Mouse (Mus musculus): ENCODE results near the gene Itpk1. TPM values are rescaled to one million over a fixed set of nuclear protein-coding genes. Genes with fewer than 3 reads are reported as not detected.

Itpk1 gene
- polyA plus RNA-seq, 1 experiment from 2014 or later, result 20.7 TPM

DNA sequence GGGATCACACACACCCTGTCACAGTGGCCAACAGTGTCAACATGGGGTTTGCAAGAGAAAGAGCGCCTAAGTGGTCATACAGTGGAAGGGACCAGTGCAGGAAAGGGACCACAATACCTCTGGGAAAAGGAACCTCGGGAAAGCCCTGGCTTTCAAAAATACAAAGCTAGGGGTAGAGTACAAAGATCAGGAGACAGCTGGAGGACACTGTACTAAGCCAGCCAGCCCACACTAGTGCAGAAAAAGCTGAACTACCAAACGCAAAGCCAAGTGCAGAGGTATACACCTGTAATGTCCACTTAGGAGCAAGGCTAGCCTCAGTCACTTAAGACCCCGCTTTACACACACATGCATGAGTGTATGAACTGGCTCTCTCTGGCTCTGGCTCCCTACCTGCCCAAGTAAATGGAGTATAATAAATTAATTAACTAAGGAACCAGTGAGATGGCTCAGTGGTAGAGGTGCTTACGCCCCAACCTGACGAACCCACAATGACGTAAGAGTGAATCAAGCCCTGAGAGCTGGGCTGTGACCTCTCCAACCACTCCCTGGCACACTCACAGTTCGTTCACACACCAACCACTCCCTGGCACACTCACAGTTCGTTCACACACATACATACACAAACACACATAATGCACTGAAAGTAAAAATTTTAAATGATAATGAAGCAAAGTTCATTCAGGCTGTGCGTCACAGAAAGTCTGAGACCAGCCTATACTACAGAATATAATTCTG lies 39.1 kb downstream of the Itpk1 start:
- H3K4me1 ChIP-seq (replicated peaks), result peaks cover 10% of the 10 kb centered on the region
- H3K36me3 ChIP-seq, result no peaks in the 10 kb centered on the region
- H3K27ac ChIP-seq, result no peak overlapping the region
- no peak overlapping the region for H3K4me3 ChIP-seq (replicated peaks)
- ATAC-seq, result no peak
- H3K4me2 ChIP-seq (replicated peaks), result no peak overlapping the region
- no peaks in the 10 kb centered on the region for H3K9me3 ChIP-seq
- 92% methylated on average over 10 of the region's 10 CpGs for WGBS
- H3K27me3 ChIP-seq, result no peaks in the 10 kb centered on the region
- H3K9ac ChIP-seq (replicated peaks), result no peak overlapping the region

DNA sequence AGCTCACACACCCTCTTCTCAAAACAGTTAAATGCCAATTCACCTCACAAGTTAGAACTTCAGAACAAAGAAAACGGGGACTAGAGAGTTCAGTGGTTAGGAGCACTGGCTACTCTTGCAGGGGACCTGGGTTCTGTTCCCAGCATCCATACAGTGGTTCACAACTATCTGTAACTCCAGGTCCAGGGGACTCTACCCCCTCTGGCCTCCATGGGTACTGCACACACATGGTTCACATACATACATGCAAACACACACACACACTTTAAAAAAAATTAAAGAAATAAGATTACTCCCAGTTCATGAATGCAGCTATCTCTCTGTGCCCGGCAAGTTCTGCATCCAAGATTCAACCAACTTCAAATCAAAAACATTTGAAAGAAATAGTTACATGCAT lies 40.7 kb downstream of the Itpk1 start:
- Histone ChIP-seq H3K4me2 (replicated peaks) (no peak overlapping the region), H3K27me3 (no peaks in the 10 kb centered on the region), H3K4me1 (replicated peaks) (peaks cover 6% of the 10 kb centered on the region; the same call in 1 of the 2 replicates), H3K27ac (no peak overlapping the region), H3K4me3 (replicated peaks) (no peak overlapping the region), H3K9ac (replicated peaks) (no peak overlapping the region), H3K9me3 (no peaks in the 10 kb centered on the region), H3K36me3 (no peaks in the 10 kb centered on the region)
- ATAC-seq, result no peak
- 96% methylated on average over 2 of the region's 2 CpGs for WGBS

DNA sequence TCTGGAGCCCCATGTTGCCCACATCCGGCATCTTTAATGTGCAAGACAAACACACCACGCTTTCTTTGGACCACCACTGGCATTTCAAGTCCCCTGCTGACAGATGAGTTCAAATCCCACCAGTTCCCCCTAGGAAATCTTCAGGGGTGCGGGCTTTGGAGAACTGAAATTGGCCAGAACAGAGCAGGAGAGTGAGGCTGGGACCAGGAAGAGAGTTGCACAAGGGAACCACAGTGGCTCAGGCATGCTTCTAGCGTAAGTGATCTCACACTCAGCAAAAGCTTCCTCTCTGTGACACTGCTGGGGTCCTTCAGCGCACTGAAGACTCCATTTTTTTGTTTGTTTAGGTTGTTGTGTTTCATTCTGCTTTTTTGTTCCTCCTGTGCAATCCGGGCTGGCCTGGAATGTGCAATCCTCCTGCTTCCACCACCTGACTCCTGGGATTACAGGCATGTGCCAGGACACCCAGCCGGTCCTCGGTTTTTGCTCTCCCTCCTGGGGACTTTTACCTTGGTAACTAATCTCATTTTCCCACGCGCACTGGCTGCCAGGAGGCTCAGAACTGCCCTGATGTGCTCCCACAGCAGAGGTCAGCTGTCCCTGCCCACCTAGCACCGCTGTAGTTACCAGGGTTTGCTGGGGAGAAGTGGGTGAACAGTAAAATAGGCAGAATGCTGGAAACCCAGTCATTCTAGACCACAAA lies 41.2 kb downstream of the Itpk1 start:
- 81% methylated on average over 11 of the region's 11 CpGs for WGBS
- no peaks in the 10 kb centered on the region for H3K9me3 ChIP-seq
- no peaks in the 10 kb centered on the region for H3K36me3 ChIP-seq
- ATAC-seq, result no peak
- H3K9ac ChIP-seq (replicated peaks), result no peak overlapping the region
- no peaks in the 10 kb centered on the region for H3K27me3 ChIP-seq
- no peak overlapping the region for H3K4me3 ChIP-seq (replicated peaks)
- H3K4me2 ChIP-seq (replicated peaks), result no peak overlapping the region
- H3K4me1 ChIP-seq (replicated peaks), result peaks cover 6% of the 10 kb centered on the region; the same call in 1 of the 2 replicates
- no peak overlapping the region for H3K27ac ChIP-seq

DNA sequence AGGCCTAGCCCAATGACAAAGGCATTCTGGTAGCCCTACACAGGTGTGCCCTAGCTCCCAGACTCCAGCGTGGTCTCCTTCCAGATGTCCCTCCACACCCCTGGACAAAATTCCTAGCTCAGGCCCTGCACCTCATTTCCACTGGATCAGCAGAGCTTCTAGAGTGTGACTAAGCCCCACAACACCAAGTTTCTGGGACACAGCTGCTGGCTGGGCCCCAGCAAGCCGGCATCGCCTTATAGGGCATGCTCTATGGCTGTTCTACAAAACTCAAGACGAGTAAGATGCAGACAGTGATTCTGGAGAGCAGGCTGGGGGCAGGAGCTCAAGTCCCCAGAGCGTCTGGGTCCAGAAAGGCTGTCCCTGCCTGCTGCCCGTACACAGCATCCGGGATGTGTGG lies 43.0 kb downstream of the Itpk1 start:
- no peak overlapping the region for H3K4me2 ChIP-seq (replicated peaks)
- H3K36me3 ChIP-seq, result no peaks in the 10 kb centered on the region
- no peak overlapping the region for H3K27ac ChIP-seq
- no peak for ATAC-seq
- peaks cover 11% of the 10 kb centered on the region; the same call in 1 of the 2 replicates for H3K4me1 ChIP-seq (replicated peaks)
- no peaks in the 10 kb centered on the region for H3K9me3 ChIP-seq
- no peak overlapping the region for H3K9ac ChIP-seq (replicated peaks)
- WGBS, result 83% methylated on average over 7 of the region's 7 CpGs
- no peak overlapping the region for H3K4me3 ChIP-seq (replicated peaks)
- H3K27me3 ChIP-seq, result no peaks in the 10 kb centered on the region

DNA sequence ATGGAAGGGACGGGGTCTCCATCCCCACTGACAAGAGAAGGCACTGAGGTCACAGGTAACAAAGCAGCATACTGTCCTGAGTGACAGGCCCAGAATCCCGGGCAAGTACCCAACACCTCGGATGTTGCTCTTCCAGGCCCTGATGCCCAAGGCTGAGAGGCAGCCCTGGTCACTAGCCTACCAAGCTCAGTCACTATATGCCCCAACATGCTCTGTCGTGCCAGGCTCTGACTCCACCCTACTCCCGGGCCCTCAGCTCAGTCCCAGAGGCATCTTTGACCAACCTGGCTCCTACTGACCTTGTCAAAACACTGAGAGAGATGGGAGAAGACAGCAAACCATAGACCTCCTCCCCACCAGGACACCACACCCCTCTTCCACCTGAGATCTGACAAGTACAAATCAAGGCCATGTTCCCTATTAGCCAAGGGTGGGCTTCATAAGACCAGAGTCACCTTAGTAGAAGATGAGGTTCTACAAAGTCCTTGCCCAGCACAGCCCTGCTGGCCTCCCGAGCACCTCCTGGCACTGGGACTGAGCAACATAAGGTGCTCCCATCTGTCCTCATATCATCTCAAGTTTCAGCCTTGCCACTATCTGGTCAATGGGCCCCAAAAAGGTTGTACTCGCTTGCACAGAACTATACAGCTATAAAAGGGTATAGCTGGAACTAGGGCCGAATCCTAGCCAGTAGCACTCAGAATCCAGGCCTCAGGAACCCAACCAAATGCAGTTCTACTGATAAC lies 43.7 kb downstream of the Itpk1 start:
- peaks cover 16% of the 10 kb centered on the region; the same call in 1 of the 2 replicates for H3K4me1 ChIP-seq (replicated peaks)
- no peaks in the 10 kb centered on the region for H3K9me3 ChIP-seq
- no peaks in the 10 kb centered on the region for H3K36me3 ChIP-seq
- no peak overlapping the region for H3K9ac ChIP-seq (replicated peaks)
- H3K27ac ChIP-seq, result no peak overlapping the region
- no peak overlapping the region for H3K4me2 ChIP-seq (replicated peaks)
- no peaks in the 10 kb centered on the region for H3K27me3 ChIP-seq
- no peak overlapping the region for H3K4me3 ChIP-seq (replicated peaks)
- WGBS, result 93% methylated on average over 8 of the region's 8 CpGs
- ATAC-seq, result no peak

DNA sequence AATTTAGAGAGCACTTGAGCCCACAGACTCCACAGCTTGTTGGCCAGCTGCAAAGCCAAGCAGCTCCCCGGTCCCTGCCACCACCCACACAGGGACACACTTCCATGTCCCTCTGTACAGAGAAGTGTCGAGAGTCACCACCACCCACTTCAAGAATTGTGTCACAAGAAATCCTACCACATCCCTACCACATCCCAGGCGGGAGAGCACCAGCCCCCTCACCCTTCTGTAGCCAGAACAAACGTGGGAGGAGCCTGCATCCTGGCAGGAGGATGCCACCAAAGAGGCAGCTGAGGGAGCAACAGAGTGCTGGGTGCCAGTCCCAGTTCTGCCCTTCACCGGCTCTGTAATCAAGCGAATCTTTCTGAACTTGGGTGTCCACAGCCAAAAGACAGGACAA lies 51.7 kb downstream of the Itpk1 start:
- Histone ChIP-seq H3K27me3 (no peaks in the 10 kb centered on the region), H3K27ac (no peak overlapping the region), H3K9me3 (no peaks in the 10 kb centered on the region), H3K4me3 (replicated peaks) (no peak overlapping the region), H3K9ac (replicated peaks) (no peak overlapping the region), H3K4me2 (replicated peaks) (no peak overlapping the region), H3K4me1 (replicated peaks) (0 out of 2 replicates have a peak, but pooled peaks cover 21% of the 10 kb centered on the region), H3K36me3 (no peaks in the 10 kb centered on the region)
- ATAC-seq, result no peak
- whole genome bisulfite sequencing, result 73% methylated on average over 6 of the region's 6 CpGs

DNA sequence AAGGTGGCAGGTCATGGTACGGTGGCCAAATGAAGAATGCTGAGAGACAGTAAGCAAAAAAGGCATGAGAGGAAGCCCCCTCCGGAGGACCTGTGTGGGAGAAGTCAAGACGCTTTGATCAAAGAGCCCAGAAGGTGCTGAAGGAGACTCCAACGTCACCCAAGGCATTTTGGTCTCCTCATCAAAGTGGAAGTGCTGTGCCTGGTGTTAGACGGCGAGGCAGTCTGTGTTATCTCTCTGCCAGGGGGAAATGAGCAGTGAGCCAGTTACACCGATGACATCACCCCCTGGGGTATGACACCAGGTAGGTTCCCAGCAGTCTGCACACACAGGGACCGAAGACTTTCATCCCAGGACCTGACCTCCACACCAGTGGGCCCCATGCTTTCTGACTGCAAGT lies 52.3 kb downstream of the Itpk1 start:
- ATAC-seq, result no peak
- Histone ChIP-seq H3K4me2 (replicated peaks) (no peak overlapping the region), H3K4me3 (replicated peaks) (no peak overlapping the region), H3K27me3 (no peaks in the 10 kb centered on the region), H3K27ac (no peak overlapping the region), H3K9ac (replicated peaks) (no peak overlapping the region), H3K36me3 (no peaks in the 10 kb centered on the region), H3K9me3 (no peaks in the 10 kb centered on the region), H3K4me1 (replicated peaks) (0 out of 2 replicates have a peak, but pooled peaks cover 17% of the 10 kb centered on the region)
- WGBS, result 75% methylated on average over 8 of the region's 8 CpGs

DNA sequence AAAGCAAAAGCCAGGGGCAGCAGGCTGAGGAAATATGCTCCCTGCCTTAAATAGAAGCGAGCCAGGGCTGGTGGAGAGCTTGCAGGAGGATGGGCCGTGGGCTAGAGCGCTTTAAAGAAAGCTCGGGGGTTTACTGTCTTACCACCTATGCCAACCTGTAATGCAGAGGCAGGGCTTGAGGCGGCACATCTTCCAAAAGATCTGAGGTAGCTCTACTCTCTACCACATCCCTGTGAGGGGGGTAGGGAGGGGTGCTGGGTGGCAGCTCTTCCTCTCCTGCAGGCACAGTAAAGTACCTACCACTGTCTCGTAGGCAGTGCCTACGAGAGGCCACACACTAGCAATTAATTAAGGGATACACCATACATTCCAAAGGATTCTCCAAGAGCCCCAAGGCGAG lies 52.9 kb downstream of the Itpk1 start:
- no peak overlapping the region for H3K4me3 ChIP-seq (replicated peaks)
- 0 out of 2 replicates have a peak, but pooled peaks cover 17% of the 10 kb centered on the region for H3K4me1 ChIP-seq (replicated peaks)
- whole genome bisulfite sequencing, result 71% methylated on average over 8 of the region's 8 CpGs
- no peak overlapping the region for H3K27ac ChIP-seq
- no peaks in the 10 kb centered on the region for H3K36me3 ChIP-seq
- no peak overlapping the region for H3K4me2 ChIP-seq (replicated peaks)
- no peaks in the 10 kb centered on the region for H3K27me3 ChIP-seq
- no peak overlapping the region for H3K9ac ChIP-seq (replicated peaks)
- no peak for ATAC-seq
- no peaks in the 10 kb centered on the region for H3K9me3 ChIP-seq

DNA sequence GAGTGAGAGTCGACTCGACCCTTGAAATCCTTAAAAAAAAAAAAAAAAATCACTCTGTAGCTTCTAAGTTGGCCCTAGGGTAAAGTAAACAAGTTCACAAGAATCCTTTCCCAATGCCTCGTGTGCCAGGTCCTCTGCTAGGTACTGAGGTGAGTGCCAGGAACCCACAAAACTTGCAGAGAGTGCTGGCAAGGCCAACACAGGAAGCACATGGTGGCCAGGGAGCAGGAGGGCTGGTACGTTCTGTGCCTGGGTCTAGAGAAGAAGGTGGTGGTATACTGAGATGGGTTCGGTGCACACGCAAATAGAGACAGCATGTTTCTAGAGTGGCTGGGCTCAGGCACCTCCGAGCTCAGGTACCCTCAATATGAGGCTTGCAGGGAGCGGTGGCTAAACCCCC lies 53.3 kb downstream of the Itpk1 start:
- Histone ChIP-seq H3K27me3 (no peaks in the 10 kb centered on the region), H3K9me3 (no peaks in the 10 kb centered on the region), H3K27ac (no peak overlapping the region), H3K36me3 (no peaks in the 10 kb centered on the region), H3K9ac (replicated peaks) (no peak overlapping the region), H3K4me1 (replicated peaks) (0 out of 2 replicates have a peak, but pooled peaks cover 16% of the 10 kb centered on the region), H3K4me3 (replicated peaks) (no peak overlapping the region), H3K4me2 (replicated peaks) (no peak overlapping the region)
- no peak for ATAC-seq
- 90% methylated on average over 8 of the region's 8 CpGs for WGBS

DNA sequence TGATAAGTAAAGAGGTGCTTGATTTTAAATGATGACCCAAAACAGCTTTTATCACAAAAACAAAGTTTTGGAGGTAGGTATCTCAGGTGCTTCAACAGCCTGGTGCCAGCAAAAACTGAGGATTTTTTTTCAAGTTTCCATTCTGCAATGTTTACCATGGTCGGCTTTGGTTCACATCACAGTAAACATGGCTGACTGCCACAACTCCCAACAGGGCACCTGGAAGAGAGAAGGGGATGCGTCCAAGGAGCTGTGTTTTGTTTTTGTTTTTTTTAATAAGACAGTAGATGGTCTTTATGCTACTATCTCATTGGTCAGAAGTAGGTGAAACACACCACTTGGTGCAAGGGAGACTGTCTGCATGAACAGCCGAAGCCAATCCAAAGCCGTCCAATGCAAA lies 54.1 kb downstream of the Itpk1 start:
- no peak overlapping the region for H3K9ac ChIP-seq (replicated peaks)
- no peaks in the 10 kb centered on the region for H3K36me3 ChIP-seq
- H3K4me1 ChIP-seq (replicated peaks), result 0 out of 2 replicates have a peak, but pooled peaks cover 8% of the 10 kb centered on the region
- H3K4me2 ChIP-seq (replicated peaks), result no peak overlapping the region
- no peaks in the 10 kb centered on the region for H3K9me3 ChIP-seq
- H3K27me3 ChIP-seq, result no peaks in the 10 kb centered on the region
- H3K4me3 ChIP-seq (replicated peaks), result no peak overlapping the region
- ATAC-seq, result no peak
- no peak overlapping the region for H3K27ac ChIP-seq
- WGBS, result 86% methylated on average over 4 of the region's 4 CpGs

DNA sequence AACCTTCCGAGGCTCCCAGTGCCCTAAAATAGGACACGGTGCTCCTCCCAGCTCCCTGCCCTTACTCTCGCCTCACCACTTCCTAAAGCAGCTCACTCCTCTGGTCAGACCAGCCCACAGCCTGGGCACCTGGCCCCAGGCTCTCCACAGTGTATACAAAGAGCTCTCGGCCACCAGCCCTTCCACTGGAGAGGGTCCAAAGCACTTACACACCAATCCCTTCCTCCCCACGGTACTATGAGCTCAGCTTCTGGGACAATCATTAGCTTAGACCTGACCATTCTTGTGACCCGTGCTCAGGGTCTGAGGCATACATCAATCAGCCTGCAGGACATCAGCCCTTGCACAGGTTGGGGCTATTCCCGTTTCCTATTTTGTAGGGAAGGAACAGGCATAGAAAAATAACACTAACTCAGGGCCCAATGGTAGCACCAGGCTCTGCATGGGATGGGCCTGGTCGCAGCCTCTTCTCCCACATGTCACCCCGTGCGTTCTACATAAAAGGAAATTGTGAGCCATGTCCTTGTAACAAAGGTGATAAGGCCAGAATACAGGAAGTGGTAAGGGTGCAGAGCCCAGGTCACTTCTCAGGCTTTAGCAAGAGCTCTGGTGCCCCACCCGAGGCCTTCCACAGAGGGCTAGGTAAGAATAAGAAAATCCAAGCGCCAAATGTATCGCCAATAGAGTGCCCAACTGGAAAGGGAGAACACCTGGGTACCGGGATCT lies 56.7 kb downstream of the Itpk1 start:
- ATAC-seq, result no peak
- H3K4me2 ChIP-seq (replicated peaks), result no peak overlapping the region
- H3K36me3 ChIP-seq, result no peaks in the 10 kb centered on the region
- 91% methylated on average over 14 of the region's 14 CpGs for WGBS
- no peak overlapping the region for H3K4me3 ChIP-seq (replicated peaks)
- no peak overlapping the region for H3K9ac ChIP-seq (replicated peaks)
- H3K9me3 ChIP-seq, result no peaks in the 10 kb centered on the region
- no peak overlapping the region for H3K27ac ChIP-seq
- H3K4me1 ChIP-seq (replicated peaks), result 0 out of 2 replicates have a peak, but pooled peaks cover 6% of the 10 kb centered on the region
- no peaks in the 10 kb centered on the region for H3K27me3 ChIP-seq
